Mouse (Mus musculus) G1E (cell line): ENCODE measurements around the gene Snrpb. TPM values are rescaled to one million over a fixed set of nuclear protein-coding genes. Genes with fewer than 3 reads are reported as not detected.

ENCODE experiments used
- ATAC-seq: 2 replicates; pipeline ENCODE4 v1.8.0; 2016; ENCODE audit warnings: mild to moderate bottlenecking; ENCODE audit not compliant: insufficient number of reproducible peaks, poor library complexity, low FRiP score, severe bottlenecking; ENCODE audit errors: extremely low read depth
- DNase-seq: peaks from one replicate; pipeline ENCODE4 v3.0.0; 2012; ENCODE audit warnings: low spot score
- H3K27me3 ChIP-seq: 2 replicates; pipeline ENCODE4 v1.6.1; 2012; ENCODE audit warnings: mild to moderate bottlenecking, low read length, inconsistent platforms; ENCODE audit not compliant: insufficient read depth
- H3K36me3 ChIP-seq: replicated peaks from 2 replicates; pipeline ENCODE3; 2012; ENCODE audit warnings: mild to moderate bottlenecking, inconsistent platforms
- H3K4me1 ChIP-seq: 2 replicates; pipeline ENCODE4 v1.6.1; 2012; ENCODE audit warnings: low read depth, low read length, inconsistent platforms, mixed read lengths; ENCODE audit not compliant: insufficient read depth
- H3K4me3 ChIP-seq: 2 replicates; pipeline ENCODE4 v1.5.1; 2012; ENCODE audit warnings: low read depth, mild to moderate bottlenecking, inconsistent platforms, low read length, moderate library complexity, mixed read lengths
- H3K9me3 ChIP-seq: replicated peaks from 2 replicates; pipeline ENCODE4 v1.6.1; 2012; ENCODE audit warnings: inconsistent platforms
- CTCF ChIP-seq: IDR thresholded peaks from 2 replicates; pipeline ENCODE4 v1.5.1; 2012; ENCODE audit warnings: low read depth, low read length, inconsistent platforms, mixed read lengths
- GATA1 ChIP-seq: IDR thresholded peaks from 2 replicates; pipeline ENCODE4 v1.6.1; 2012; ENCODE audit warnings: borderline replicate concordance, low read length, inconsistent platforms, mixed read lengths
- GATA2 ChIP-seq: IDR thresholded peaks from 2 replicates; pipeline ENCODE4 v1.6.1; 2012; ENCODE audit warnings: low read depth, low read length, inconsistent platforms, borderline replicate concordance
- POLR2AphosphoS5 ChIP-seq: IDR thresholded peaks from 2 replicates; pipeline ENCODE4 v1.6.1; 2012; ENCODE audit warnings: low read depth, low read length, inconsistent platforms; ENCODE audit not compliant: insufficient replicate concordance
- TAL1 ChIP-seq: conservative IDR thresholded peaks from 2 replicates; pipeline ENCODE4 v1.6.1; 2012; ENCODE audit warnings: low read depth, low read length, inconsistent platforms, mixed read lengths
- polyA plus RNA-seq: library from polyadenylated mRNA; stranded (reverse); fragments of >175 nt; gene quantifications from 2 replicates; pipeline ENCODE4 v1.2.3, GENCODE M21; 2012
- total RNA-seq, 2 experiments: library from RNA; stranded (forward) in 1 of 2; stranded (reverse) in 1 of 2; fragments of 200-1000 nt in 1 of 2; fragments of >200 nt in 1 of 2; fragmentation: Nextera tagmentation in 1 of 2; gene quantifications; 2 replicates each; pipeline ENCODE4 v1.2.3; 2014 to 2017

Snrpb gene
- total and polyA plus RNA-seq, 3 experiments = 112 to 707 (median 252) TPM

DNA sequence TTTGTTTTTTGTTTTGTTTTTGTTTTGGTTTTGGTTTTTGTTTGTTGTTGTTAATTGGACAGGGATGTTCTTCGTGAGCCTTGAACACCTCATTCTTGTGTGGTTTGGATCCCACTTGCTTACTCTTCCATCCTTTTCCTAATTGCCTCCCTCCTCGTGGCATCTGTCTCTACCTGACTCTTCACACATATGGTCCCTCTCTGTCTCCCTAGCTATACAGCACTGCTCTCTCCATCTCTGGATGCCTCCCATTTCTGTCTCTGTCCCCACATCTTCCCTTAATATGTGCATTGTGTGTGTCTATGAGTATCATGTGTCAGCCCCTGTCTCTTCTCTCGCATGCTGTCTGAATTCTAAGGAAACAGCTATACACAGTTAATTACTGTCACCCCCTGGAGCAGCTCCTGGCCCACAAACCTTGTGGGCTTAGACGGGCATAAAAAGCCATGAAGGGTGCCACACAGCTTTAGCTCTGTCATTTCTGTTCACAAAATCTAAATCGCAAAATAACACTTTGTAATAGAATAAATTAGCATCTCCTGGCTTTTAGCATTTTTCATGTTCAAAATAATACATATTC lies 33.0 kb downstream of the Snrpb start:
- no peak for DNase-seq
- Histone ChIP-seq H3K4me1 (no peaks in the 10 kb centered on the region), H3K27me3 (peaks cover 4% of the 10 kb centered on the region), H3K36me3 (no peaks in the 10 kb centered on the region), H3K4me3 (no peak overlapping the region), H3K9me3 (no peaks in the 10 kb centered on the region)
- no peak for TF ChIP-seq GATA1
- no peak for TF ChIP-seq POLR2AphosphoS5
- TF ChIP-seq TAL1 = no peak
- TF ChIP-seq GATA2 = no peak
- TF ChIP-seq CTCF = no peak
- ATAC-seq = no peak

DNA sequence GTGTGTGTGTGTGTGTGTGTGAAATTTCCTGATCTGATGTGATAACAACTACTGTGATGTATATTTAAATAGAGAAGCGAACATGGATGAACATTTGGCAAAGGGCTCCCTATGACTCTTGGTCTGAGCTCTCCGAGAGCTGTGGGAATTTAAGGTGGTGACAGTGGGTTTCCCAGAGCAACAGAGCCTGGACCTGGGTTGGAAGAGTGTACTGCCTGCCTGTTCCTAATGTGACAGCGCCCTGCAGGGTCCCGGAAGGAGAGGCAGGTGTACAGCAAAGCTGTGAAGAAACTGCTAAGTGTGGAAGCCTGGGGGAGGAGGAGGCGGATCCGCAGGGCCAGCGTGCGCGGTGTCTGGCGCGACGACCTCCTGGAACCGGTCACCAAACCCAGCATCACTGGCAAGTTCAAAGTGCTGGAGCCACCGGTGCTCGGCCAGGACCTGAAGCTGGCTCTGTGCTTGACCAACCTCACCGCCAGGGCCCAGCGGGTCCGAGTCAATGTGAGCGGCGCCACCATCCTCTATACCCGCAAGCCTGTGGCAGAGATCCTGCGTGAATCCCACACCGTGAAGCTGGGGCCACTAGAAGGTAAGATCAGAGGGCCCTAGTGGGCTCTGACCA lies 34.4 kb downstream of the Snrpb start:
- Histone ChIP-seq H3K9me3 (no peaks in the 10 kb centered on the region), H3K4me3 (no peak overlapping the region), H3K27me3 (peaks cover 3% of the 10 kb centered on the region; the same call in 1 of the 2 replicates), H3K36me3 (no peaks in the 10 kb centered on the region), H3K4me1 (no peaks in the 10 kb centered on the region)
- ATAC-seq (no peak), DNase-seq (no peak)
- TF ChIP-seq GATA2 (no peak), POLR2AphosphoS5 (no peak), GATA1 (no peak), TAL1 (no peak), CTCF (no peak)

- Histone ChIP-seq H3K27me3 (peaks cover 5% of the 10 kb centered on the region; the same call in 1 of the 2 replicates), H3K4me1 (no peaks in the 10 kb centered on the region), H3K36me3 (no peaks in the 10 kb centered on the region), H3K4me3 (no peak overlapping the region), H3K9me3 (no peaks in the 10 kb centered on the region)
- DNase-seq = no peak
- 0 out of 2 replicates have a peak, but pooled peaks have one; percentile 6 for TF ChIP-seq CTCF
- no peak for TF ChIP-seq GATA1
- ATAC-seq = no peak
These were observed 36.2 kb downstream of the Snrpb start for GRCm38 (mm10) chr2:130143011-130143410.

- no peaks in the 10 kb centered on the region for H3K4me1 ChIP-seq
- ATAC-seq (no peak), DNase-seq (no peak)
- H3K9me3 ChIP-seq = no peaks in the 10 kb centered on the region
- no peak overlapping the region for H3K4me3 ChIP-seq
- H3K27me3 ChIP-seq = peaks cover 3% of the 10 kb centered on the region; the same call in 1 of the 2 replicates
- TF ChIP-seq TAL1 (no peak), CTCF (no peak), GATA1 (no peak), GATA2 (no peak), POLR2AphosphoS5 (no peak)
- H3K36me3 ChIP-seq = no peaks in the 10 kb centered on the region
These were observed 49.5 kb downstream of the Snrpb start for GRCm38 (mm10) chr2:130129687-130130086.

GRCm38 (mm10) chr2:130126073-130126472 lies 53.1 kb downstream of the Snrpb start:
- H3K4me1 ChIP-seq = no peaks in the 10 kb centered on the region
- DNase-seq = no peak
- no peaks in the 10 kb centered on the region for H3K36me3 ChIP-seq
- no peak overlapping the region for H3K4me3 ChIP-seq
- TF ChIP-seq POLR2AphosphoS5 = no peak
- TF ChIP-seq GATA2 = no peak
- TF ChIP-seq GATA1 = no peak
- no peak for TF ChIP-seq TAL1
- no peak for TF ChIP-seq CTCF
- peaks cover 3% of the 10 kb centered on the region; the same call in 1 of the 2 replicates for H3K27me3 ChIP-seq
- ATAC-seq = no peak
- no peaks in the 10 kb centered on the region for H3K9me3 ChIP-seq

DNA sequence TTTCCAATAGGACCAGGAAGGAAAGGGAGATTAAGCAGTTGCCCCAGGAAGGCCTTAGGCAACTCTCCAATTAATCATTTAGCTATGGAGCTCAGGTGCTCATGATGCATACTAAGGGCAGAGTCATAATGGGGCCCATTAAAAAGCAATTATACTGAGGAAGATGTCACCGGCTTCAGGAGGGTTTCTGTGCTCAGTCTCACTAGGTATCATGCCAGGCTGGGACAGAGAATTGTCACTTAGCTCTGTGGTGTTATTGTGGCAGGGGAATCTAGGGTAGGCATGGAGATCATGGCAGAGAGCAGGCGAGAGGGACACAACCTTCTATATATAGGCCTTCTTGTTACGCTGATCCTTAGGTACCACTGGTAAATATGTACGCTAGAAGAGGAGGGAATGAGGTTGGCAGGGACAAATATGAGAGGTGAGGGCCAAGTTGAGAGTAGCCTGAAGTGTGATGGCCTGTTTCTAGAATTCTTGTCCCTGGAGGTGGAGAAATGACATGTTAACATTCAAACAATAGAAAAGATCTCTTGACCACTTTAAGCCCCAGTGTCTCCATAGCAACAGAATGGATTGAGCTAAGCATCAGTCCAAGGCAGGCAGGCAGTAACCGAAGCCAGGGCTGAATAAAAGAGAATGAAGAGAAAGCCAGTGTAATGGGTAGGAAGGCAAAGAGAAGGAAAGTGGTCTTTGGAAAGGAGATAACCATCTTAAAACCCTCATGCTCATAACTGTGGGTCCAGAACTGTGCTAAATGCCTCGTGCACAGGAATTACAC lies 53.7 kb downstream of the Snrpb start:
- Histone ChIP-seq H3K27me3 (peaks cover 3% of the 10 kb centered on the region; the same call in 1 of the 2 replicates), H3K4me3 (no peak overlapping the region), H3K4me1 (no peaks in the 10 kb centered on the region), H3K36me3 (no peaks in the 10 kb centered on the region), H3K9me3 (no peaks in the 10 kb centered on the region)
- no peak for ATAC-seq
- no peak for DNase-seq
- no peak for TF ChIP-seq GATA1
- no peak for TF ChIP-seq POLR2AphosphoS5
- no peak for TF ChIP-seq TAL1
- no peak for TF ChIP-seq GATA2
- TF ChIP-seq CTCF = no peak

Other genes starting within 250 kb of the Snrpb start
- gene Tgm3, start 167.1 kb downstream of the Snrpb start, total RNA-seq (2014; fragmentation: Nextera tagmentation) = not detected in 2 replicates
- gene Tgm3, start 167.1 kb downstream of the Snrpb start, total RNA-seq (2017) = 0.05 and 0.06 TPM in 2 replicates
- not detected in 2 replicates for gene Tgm3, start 167.1 kb downstream of the Snrpb start, polyA plus RNA-seq
- not detected in 2 replicates for gene Tgm6, start 67.0 kb downstream of the Snrpb start, total RNA-seq (2014; fragmentation: Nextera tagmentation)
- 0.05 TPM in 1 of 2 replicates, not detected in the other for gene Tgm6, start 67.0 kb downstream of the Snrpb start, total RNA-seq (2017)
- gene Tgm6, start 67.0 kb downstream of the Snrpb start, polyA plus RNA-seq = not detected in 2 replicates
- not detected in 2 replicates for gene Tmc2, start 15.8 kb upstream of the Snrpb start, total RNA-seq (2014; fragmentation: Nextera tagmentation)
- gene Tmc2, start 15.8 kb upstream of the Snrpb start, total RNA-seq (2017) = 0.05 and 0.06 TPM in 2 replicates
- not detected in 2 replicates for gene Tmc2, start 15.8 kb upstream of the Snrpb start, polyA plus RNA-seq
- gene Nop56, start 95.0 kb upstream of the Snrpb start, total RNA-seq (2014; fragmentation: Nextera tagmentation) = 673 and 768 TPM in 2 replicates
- gene Nop56, start 95.0 kb upstream of the Snrpb start, total RNA-seq (2017) = 325 and 381 TPM in 2 replicates
- gene Nop56, start 95.0 kb upstream of the Snrpb start, polyA plus RNA-seq = 92.9 and 102 TPM in 2 replicates
- 381 and 449 TPM in 2 replicates for gene Idh3b, start 105.1 kb upstream of the Snrpb start, total RNA-seq (2014; fragmentation: Nextera tagmentation)
- gene Idh3b, start 105.1 kb upstream of the Snrpb start, total RNA-seq (2017) = 171 and 172 TPM in 2 replicates
- gene Idh3b, start 105.1 kb upstream of the Snrpb start, polyA plus RNA-seq = 118 and 132 TPM in 2 replicates
- 0.49 and 0.83 TPM in 2 replicates for gene Ebf4, start 115.8 kb upstream of the Snrpb start, total RNA-seq (2014; fragmentation: Nextera tagmentation)
- 0.06 TPM in 1 of 2 replicates, not detected in the other for gene Ebf4, start 115.8 kb upstream of the Snrpb start, total RNA-seq (2017)
- gene Ebf4, start 115.8 kb upstream of the Snrpb start, polyA plus RNA-seq = not detected in 2 replicates
- gene Cpxm1, start 218.2 kb upstream of the Snrpb start, total RNA-seq (2014; fragmentation: Nextera tagmentation) = 0.29 TPM in 1 of 2 replicates, not detected in the other
- gene Cpxm1, start 218.2 kb upstream of the Snrpb start, total RNA-seq (2017) = not detected in 2 replicates
- gene Cpxm1, start 218.2 kb upstream of the Snrpb start, polyA plus RNA-seq = not detected in 2 replicates
- not detected in 2 replicates for gene Gm28372, start 225.8 kb upstream of the Snrpb start, total RNA-seq (2014; fragmentation: Nextera tagmentation)
- gene Gm28372, start 225.8 kb upstream of the Snrpb start, total RNA-seq (2017) = not detected in 2 replicates
- not detected in 2 replicates for gene Gm28372, start 225.8 kb upstream of the Snrpb start, polyA plus RNA-seq
- gene 1700020A23Rik, start 225.9 kb upstream of the Snrpb start, total RNA-seq (2014; fragmentation: Nextera tagmentation) = not detected in 2 replicates
- gene 1700020A23Rik, start 225.9 kb upstream of the Snrpb start, total RNA-seq (2017) = not detected in 2 replicates
- not detected in 2 replicates for gene 1700020A23Rik, start 225.9 kb upstream of the Snrpb start, polyA plus RNA-seq
- not detected in 2 replicates for gene Tmem239, start 227.1 kb upstream of the Snrpb start, total RNA-seq (2014; fragmentation: Nextera tagmentation)
- gene Tmem239, start 227.1 kb upstream of the Snrpb start, total RNA-seq (2017) = not detected in 2 replicates
- not detected in 2 replicates for gene Tmem239, start 227.1 kb upstream of the Snrpb start, polyA plus RNA-seq
- gene Vps16, start 244.9 kb upstream of the Snrpb start, total RNA-seq (2014; fragmentation: Nextera tagmentation) = 55.2 and 58.9 TPM in 2 replicates
- gene Vps16, start 244.9 kb upstream of the Snrpb start, total RNA-seq (2017) = 180 and 190 TPM in 2 replicates
- 12.6 and 20.2 TPM in 2 replicates for gene Vps16, start 244.9 kb upstream of the Snrpb start, polyA plus RNA-seq
- gene Pced1a, start 245.3 kb upstream of the Snrpb start, total RNA-seq (2014; fragmentation: Nextera tagmentation) = 16.9 and 17.6 TPM in 2 replicates
- 13.9 and 20.0 TPM in 2 replicates for gene Pced1a, start 245.3 kb upstream of the Snrpb start, total RNA-seq (2017)
- 17.4 and 19.7 TPM in 2 replicates for gene Pced1a, start 245.3 kb upstream of the Snrpb start, polyA plus RNA-seq